Mouse (Mus musculus) myocyte (in vitro differentiated cells): ENCODE data around the gene Ank3. TPM values are rescaled to one million over a fixed set of nuclear protein-coding genes. Genes with fewer than 3 reads are reported as not detected.

Source experiments
- H3K27me3 ChIP-seq: one replicate; pipeline ENCODE4 v1.6.1; 2011; ENCODE audit not compliant: control insufficient read depth, insufficient read depth, insufficient read length
- H3K36me3 ChIP-seq: one replicate; pipeline ENCODE4 v1.6.1; 2011; ENCODE audit not compliant: control insufficient read depth, insufficient read depth
- H3K4me2 ChIP-seq: one replicate; pipeline ENCODE4 v1.6.1; 2011; ENCODE audit warnings: low read depth, control low read depth
- H3K4me3 ChIP-seq: one replicate; pipeline ENCODE4 v1.5.1; 2011; ENCODE audit warnings: mild to moderate bottlenecking, control low read depth, moderate library complexity
- H3K79me2 ChIP-seq: one replicate; pipeline ENCODE4 v1.6.1; 2011; ENCODE audit not compliant: control insufficient read depth, insufficient read depth
- H3ac ChIP-seq: one replicate; pipeline ENCODE4 v1.6.1; 2011; ENCODE audit not compliant: control insufficient read depth, insufficient read length
- CEBPB ChIP-seq: IDR thresholded peaks from 2 replicates; pipeline ENCODE4 v1.6.1; 2011; ENCODE audit warnings: mild to moderate bottlenecking, moderate library complexity; ENCODE audit not compliant: poor library complexity, insufficient read depth, severe bottlenecking
- E2F4 ChIP-seq: IDR thresholded peaks from one replicate; pipeline ENCODE4 v1.6.1; 2011; ENCODE audit warnings: mild to moderate bottlenecking, control low read depth, moderate library complexity; ENCODE audit not compliant: insufficient read depth
- MAX ChIP-seq: IDR thresholded peaks from one replicate; pipeline ENCODE4 v1.6.1; 2011; ENCODE audit warnings: low read depth, mild to moderate bottlenecking, control low read depth
- MYOD1 ChIP-seq, 3 experiments: IDR thresholded peaks; one replicate each; pipeline ENCODE4 v1.6.1; 2011; ENCODE audit warnings: control low read depth in 2 of 3, low read depth in 2 of 3, mild to moderate bottlenecking in 2 of 3, moderate library complexity in 1 of 3; ENCODE audit not compliant: insufficient read length in 2 of 3, control insufficient read depth in 1 of 3
- MYOG ChIP-seq, 3 experiments: IDR thresholded peaks; one replicate each; pipeline ENCODE4 v1.6.1; 2011; ENCODE audit warnings: control low read depth in 2 of 3, low read depth in 2 of 3, mild to moderate bottlenecking in 2 of 3; ENCODE audit not compliant: insufficient read length in 2 of 3, control insufficient read depth in 1 of 3, insufficient read depth in 1 of 3
- POLR2A ChIP-seq: IDR thresholded peaks from one replicate; pipeline ENCODE4 v1.6.1; 2011; ENCODE audit warnings: low read depth, mild to moderate bottlenecking, control low read depth, moderate library complexity; ENCODE audit not compliant: insufficient read length
- POLR2AphosphoS2 ChIP-seq: IDR thresholded peaks from one replicate; pipeline ENCODE4 v1.6.1; 2011; ENCODE audit warnings: low read depth, control low read depth; ENCODE audit not compliant: insufficient read length
- REST ChIP-seq: IDR thresholded peaks from one replicate; pipeline ENCODE4 v1.6.1; 2011; ENCODE audit warnings: mild to moderate bottlenecking, control low read depth, moderate library complexity; ENCODE audit not compliant: insufficient read depth, insufficient read length
- SRF ChIP-seq: IDR thresholded peaks from one replicate; pipeline ENCODE4 v1.6.1; 2011; ENCODE audit warnings: low read depth; ENCODE audit not compliant: control insufficient read depth, insufficient read length
- TCF12 ChIP-seq: IDR thresholded peaks from one replicate; pipeline ENCODE4 v1.6.1; 2011; ENCODE audit warnings: mild to moderate bottlenecking, control low read depth; ENCODE audit not compliant: poor library complexity, insufficient read depth, severe bottlenecking
- TCF3 ChIP-seq: IDR thresholded peaks from one replicate; pipeline ENCODE4 v1.6.1; 2011; ENCODE audit warnings: low read depth, control low read depth; ENCODE audit not compliant: insufficient read length
- USF1 ChIP-seq: IDR thresholded peaks from one replicate; pipeline ENCODE4 v1.6.1; 2011; ENCODE audit warnings: low read depth, mild to moderate bottlenecking, control low read depth, moderate library complexity
- polyA plus RNA-seq: library from polyadenylated mRNA; unstranded; fragments of >200 nt; fragmentation: generic; extraction: Trizol; gene quantifications from one replicate; pipeline ENCODE4 v1.2.1, GENCODE M21; 2012; ENCODE audit warnings: missing spikeins

The Ank3 gene
- polyA plus RNA-seq, 1 experiment, result 5.5 TPM

DNA sequence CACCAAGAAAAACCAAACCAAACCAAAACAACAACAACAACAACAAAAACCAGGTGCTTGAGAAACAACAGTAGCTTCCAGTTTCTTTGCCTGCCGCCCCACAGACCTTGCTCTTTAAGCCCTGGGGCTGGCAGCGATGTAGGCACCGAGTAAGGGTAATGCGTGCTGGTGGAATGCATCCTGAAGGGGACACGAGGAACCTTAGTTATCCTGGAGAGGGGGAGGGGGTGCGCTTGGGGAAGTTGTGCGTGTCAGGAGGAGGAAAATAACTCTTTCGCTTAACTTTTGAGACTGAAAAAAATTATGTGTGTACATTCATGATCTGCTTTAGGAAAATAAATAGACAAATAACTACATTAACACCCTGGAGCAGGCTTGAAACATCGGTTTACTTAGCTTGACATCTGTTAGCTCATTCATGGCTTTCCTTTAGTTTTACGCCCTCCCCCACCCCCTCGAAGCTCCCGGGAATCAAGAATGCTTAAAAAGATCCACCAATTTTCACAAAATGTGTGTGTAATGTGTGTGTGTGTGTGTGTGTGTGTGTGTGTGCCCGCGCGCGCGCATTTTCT, 1.3 kb downstream of the Ank3 start:
- TF ChIP-seq TCF3 (no peak), USF1 (no peak), REST (no peak), TCF12 (no peak), SRF (no peak), POLR2AphosphoS2 (no peak), MAX (no peak), MYOG (IDR thresholded peaks at IDR 0.05; ENCODE audit: control insufficient read depth in 1 of 3, insufficient read depth in 1 of 3, insufficient read length in 2 of 3, low read depth in 2 of 3) (no peak)
- H3K36me3 ChIP-seq, result no peaks in the 10 kb centered on the region
- H3K4me2 ChIP-seq, result peak overlapping the region; percentile 25
- H3K4me3 ChIP-seq, result no peak overlapping the region
- H3K79me2 ChIP-seq, result no peaks in the 10 kb centered on the region
- peaks cover 21% of the 10 kb centered on the region for H3K27me3 ChIP-seq
- no peak overlapping the region for H3ac ChIP-seq

DNA sequence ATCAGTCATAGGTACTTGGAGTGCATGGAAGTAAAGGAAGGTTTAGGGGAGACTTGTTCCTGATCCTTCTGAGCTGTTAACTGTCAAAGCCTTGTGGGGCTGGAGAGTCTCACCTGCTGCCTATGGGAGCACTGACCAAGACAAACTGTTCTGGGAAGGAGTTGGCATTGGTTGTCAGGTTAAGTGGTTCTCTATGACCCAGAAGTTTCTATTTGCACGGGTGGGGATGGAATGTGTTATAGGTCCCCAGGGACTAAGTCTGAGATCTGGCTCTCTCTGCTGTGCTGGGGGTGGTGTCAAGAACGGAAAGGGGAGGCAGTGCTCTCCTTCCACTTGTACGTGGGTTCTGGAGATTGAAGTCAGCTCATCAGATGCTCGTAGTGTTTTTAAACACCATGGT, 6.9 kb downstream of the Ank3 start:
- TF ChIP-seq POLR2AphosphoS2, result no peak
- no peak for TF ChIP-seq E2F4
- no peak for TF ChIP-seq MAX
- TF ChIP-seq MYOG (IDR thresholded peaks at IDR 0.05; ENCODE audit: control insufficient read depth in 1 of 3, insufficient read depth in 1 of 3, insufficient read length in 2 of 3, low read depth in 2 of 3), result no peak
- TF ChIP-seq SRF, result no peak
- no peak overlapping the region for H3K4me3 ChIP-seq
- H3K4me2 ChIP-seq, result no peak overlapping the region
- H3K79me2 ChIP-seq, result no peaks in the 10 kb centered on the region
- H3K36me3 ChIP-seq, result no peaks in the 10 kb centered on the region
- no peak overlapping the region for H3ac ChIP-seq
- no peaks in the 10 kb centered on the region for H3K27me3 ChIP-seq

- H3K27me3 ChIP-seq, result no peaks in the 10 kb centered on the region
- no peaks in the 10 kb centered on the region for H3K79me2 ChIP-seq
- H3K36me3 ChIP-seq, result no peaks in the 10 kb centered on the region
- no peak overlapping the region for H3K4me3 ChIP-seq
- H3K4me2 ChIP-seq, result no peak overlapping the region
- H3ac ChIP-seq, result no peak overlapping the region
- no peak for TF ChIP-seq MYOD1 (IDR thresholded peaks at IDR 0.05; ENCODE audit: control insufficient read depth in 1 of 3, insufficient read length in 2 of 3, low read depth in 2 of 3)
- no peak for TF ChIP-seq CEBPB
- TF ChIP-seq REST, result no peak
- no peak for TF ChIP-seq USF1
- no peak for TF ChIP-seq POLR2A
- no peak for TF ChIP-seq POLR2AphosphoS2
- TF ChIP-seq TCF12, result no peak
- TF ChIP-seq MYOG (IDR thresholded peaks at IDR 0.05; ENCODE audit: control insufficient read depth in 1 of 3, insufficient read depth in 1 of 3, insufficient read length in 2 of 3, low read depth in 2 of 3), result no peak
- TF ChIP-seq SRF, result no peak
- TF ChIP-seq E2F4, result no peak
- TF ChIP-seq TCF3, result no peak
- TF ChIP-seq MAX, result no peak
These were observed 16.3 kb downstream of the Ank3 start for GRCm38 (mm10) chr10:69414888-69415287.

- TF ChIP-seq CEBPB, result no peak
- no peak for TF ChIP-seq E2F4
- TF ChIP-seq POLR2AphosphoS2, result no peak
- no peak for TF ChIP-seq MYOD1 (IDR thresholded peaks at IDR 0.05; ENCODE audit: control insufficient read depth in 1 of 3, insufficient read length in 2 of 3, low read depth in 2 of 3)
- no peak for TF ChIP-seq POLR2A
- Histone ChIP-seq H3K27me3 (no peaks in the 10 kb centered on the region), H3ac (no peak overlapping the region), H3K4me3 (no peak overlapping the region), H3K36me3 (no peaks in the 10 kb centered on the region), H3K4me2 (no peak overlapping the region), H3K79me2 (no peaks in the 10 kb centered on the region)
These were observed 20.1 kb downstream of the Ank3 start for GRCm38 (mm10) chr10:69418716-69419115.

DNA sequence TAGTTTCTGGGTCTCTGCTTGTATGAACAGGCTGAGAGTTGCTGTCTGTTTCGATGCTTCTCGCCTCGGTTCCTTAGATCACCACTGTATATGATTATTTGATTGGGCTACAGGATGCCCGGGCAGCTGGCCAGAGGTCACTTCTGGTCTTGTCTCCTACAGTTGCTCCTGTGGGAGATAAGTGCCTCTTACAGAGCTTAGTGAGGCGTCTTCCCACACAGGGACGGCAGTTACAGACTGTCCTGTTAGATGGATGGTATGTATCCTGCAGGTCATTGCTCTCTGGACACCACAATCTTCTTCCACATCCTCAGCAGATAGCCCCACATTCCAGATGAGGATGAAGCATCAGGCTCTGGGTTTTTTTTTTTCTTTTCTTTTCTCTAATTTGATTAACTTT, 21.7 kb downstream of the Ank3 start:
- no peak overlapping the region for H3K4me2 ChIP-seq
- no peaks in the 10 kb centered on the region for H3K27me3 ChIP-seq
- no peak overlapping the region for H3K4me3 ChIP-seq
- TF ChIP-seq SRF (no peak), POLR2AphosphoS2 (no peak), E2F4 (no peak), POLR2A (no peak), MAX (no peak), USF1 (no peak), MYOG (IDR thresholded peaks at IDR 0.05; ENCODE audit: control insufficient read depth in 1 of 3, insufficient read depth in 1 of 3, insufficient read length in 2 of 3, low read depth in 2 of 3) (no peak), REST (no peak), TCF3 (no peak), TCF12 (no peak), CEBPB (no peak), MYOD1 (IDR thresholded peaks at IDR 0.05; ENCODE audit: control insufficient read depth in 1 of 3, insufficient read length in 2 of 3, low read depth in 2 of 3) (no peak)
- H3ac ChIP-seq, result no peak overlapping the region
- no peaks in the 10 kb centered on the region for H3K79me2 ChIP-seq
- H3K36me3 ChIP-seq, result no peaks in the 10 kb centered on the region
